Mouse (Mus musculus) embryonic facial prominence, embryonic 12.5 days (tissue): ENCODE results near the gene Igf2bp1. TPM values are rescaled to one million over a fixed set of nuclear protein-coding genes. Genes with fewer than 3 reads are reported as not detected.
A peak's percentile ranks its signal among the peaks of the same experiment; 100 is the strongest.

Experiments used
- ATAC-seq: fragments of 200-750 bp; cut with Nextera tagmentation; 2 replicates; pipeline ENCODE4 v1.8.0; 2017; ENCODE audit not compliant: insufficient number of reproducible peaks, insufficient read depth, low FRiP score, low TSS enrichment
- H3K27ac ChIP-seq: fragments of 300-500 bp; sonication (generic); 2 replicates; pipeline ENCODE4 v1.5.1; 2016; ENCODE audit warnings: mild to moderate bottlenecking
- H3K27me3 ChIP-seq: fragments of 300-500 bp; sonication (generic); 2 replicates; pipeline ENCODE4 v1.6.1; 2016; ENCODE audit warnings: mild to moderate bottlenecking, moderate library complexity
- H3K36me3 ChIP-seq: fragments of 300-500 bp; sonication (generic); 2 replicates; pipeline ENCODE4 v1.6.1; 2016; ENCODE audit warnings: mild to moderate bottlenecking
- H3K4me1 ChIP-seq: fragments of 300-500 bp; sonication (generic); 2 replicates; pipeline ENCODE4 v1.6.1; 2016
- H3K4me2 ChIP-seq: fragments of 300-500 bp; sonication (generic); replicated peaks from 2 replicates; pipeline ENCODE4 v1.6.1; 2016; ENCODE audit warnings: mild to moderate bottlenecking, moderate library complexity
- H3K4me3 ChIP-seq: fragments of 300-500 bp; sonication (generic); 2 replicates; pipeline ENCODE4 v1.5.1; 2016; ENCODE audit warnings: mild to moderate bottlenecking
- H3K9ac ChIP-seq: fragments of 300-500 bp; sonication (generic); 2 replicates; pipeline ENCODE4 v1.6.1; 2016; ENCODE audit warnings: mild to moderate bottlenecking, moderate library complexity
- H3K9me3 ChIP-seq: fragments of 300-500 bp; sonication (generic); 2 replicates; pipeline ENCODE4 v1.6.1; 2016; ENCODE audit warnings: mild to moderate bottlenecking, moderate library complexity
- WGBS: fragments of 180-500 bp; shearing (Covaris S2); methylation state at CpG from one replicate; pipeline ENCODE4 v1.1.7; 2016; 5-methylcytosine and 5-hydroxymethylcytosine counted together
- polyA plus RNA-seq: library from polyadenylated mRNA; unstranded; fragments of >200 nt; fragmentation: Nextera tagmentation; extraction: Ambion mirVana; gene quantifications from 2 replicates; pipeline ENCODE4 v1.2.1, GENCODE M21; 2016

The Igf2bp1 gene
- polyA plus RNA-seq, 1 experiment from 2014 or later = 89.6 TPM

GRCm38 (mm10) chr11:96006852-96007515 is 1.2 kb upstream of the Igf2bp1 start:
- Histone ChIP-seq H3K4me2 (peak overlapping the region; percentile 96), H3K9ac (peak overlapping the region; percentile 95), H3K36me3 (no peaks in the 10 kb centered on the region), H3K4me1 (peaks cover 12% of the 10 kb centered on the region), H3K9me3 (no peaks in the 10 kb centered on the region), H3K27ac (peak overlapping the region; percentile 98), H3K27me3 (no peaks in the 10 kb centered on the region), H3K4me3 (peak overlapping the region; percentile 86)
- ATAC-seq = peak; percentile 67
- WGBS = under 1% methylated on average over 65 of the region's 67 CpGs

GRCm38 (mm10) chr11:96006367-96006851 is 669 bp upstream of the Igf2bp1 start:
- H3K27ac ChIP-seq = peak overlapping the region; percentile 98
- no peaks in the 10 kb centered on the region for H3K36me3 ChIP-seq
- H3K9ac ChIP-seq = peak overlapping the region; percentile 95
- H3K4me2 ChIP-seq = peak overlapping the region; percentile 96
- under 1% methylated on average over 33 of the region's 33 CpGs for WGBS
- peak overlapping the region; percentile 86 for H3K4me3 ChIP-seq
- H3K27me3 ChIP-seq = no peaks in the 10 kb centered on the region
- ATAC-seq = 0 out of 2 replicates have a peak, but pooled peaks have one; percentile 25
- peaks cover 18% of the 10 kb centered on the region for H3K4me1 ChIP-seq
- no peaks in the 10 kb centered on the region for H3K9me3 ChIP-seq

GRCm38 (mm10) chr11:96004793-96005402 is 842 bp downstream of the Igf2bp1 start:
- Histone ChIP-seq H3K9me3 (no peaks in the 10 kb centered on the region), H3K27me3 (no peaks in the 10 kb centered on the region), H3K4me1 (peaks cover 30% of the 10 kb centered on the region), H3K36me3 (no peaks in the 10 kb centered on the region), H3K4me3 (peak overlapping the region; percentile 86), H3K27ac (peak overlapping the region; percentile 98), H3K9ac (peak overlapping the region; percentile 95), H3K4me2 (peak overlapping the region; percentile 96)
- ATAC-seq = no peak
- under 1% methylated on average over 53 of the region's 57 CpGs for WGBS

- Histone ChIP-seq H3K4me1 (peaks cover 36% of the 10 kb centered on the region), H3K9me3 (no peaks in the 10 kb centered on the region), H3K36me3 (no peaks in the 10 kb centered on the region), H3K4me3 (peak overlapping the region; percentile 86), H3K9ac (peak overlapping the region; percentile 95), H3K27ac (peak overlapping the region; percentile 98), H3K4me2 (peak overlapping the region; percentile 96), H3K27me3 (no peaks in the 10 kb centered on the region)
- ATAC-seq = no peak
- WGBS = under 1% methylated on average over 32 of the region's 32 CpGs
These were observed 1.6 kb downstream of the Igf2bp1 start for GRCm38 (mm10) chr11:96003969-96004792.

- peaks cover 39% of the 10 kb centered on the region for H3K4me1 ChIP-seq
- no peak for ATAC-seq
- WGBS = under 1% methylated on average over 12 of the region's 12 CpGs
- no peaks in the 10 kb centered on the region for H3K27me3 ChIP-seq
- H3K9me3 ChIP-seq = no peaks in the 10 kb centered on the region
- H3K27ac ChIP-seq = peak overlapping the region; percentile 63
- H3K36me3 ChIP-seq = no peaks in the 10 kb centered on the region
- peak overlapping the region; percentile 96 for H3K4me2 ChIP-seq
- H3K4me3 ChIP-seq = peak overlapping the region; percentile 86
- peak overlapping the region; percentile 63 for H3K9ac ChIP-seq
These were observed 2.4 kb downstream of the Igf2bp1 start for GRCm38 (mm10) chr11:96003100-96003900.

DNA sequence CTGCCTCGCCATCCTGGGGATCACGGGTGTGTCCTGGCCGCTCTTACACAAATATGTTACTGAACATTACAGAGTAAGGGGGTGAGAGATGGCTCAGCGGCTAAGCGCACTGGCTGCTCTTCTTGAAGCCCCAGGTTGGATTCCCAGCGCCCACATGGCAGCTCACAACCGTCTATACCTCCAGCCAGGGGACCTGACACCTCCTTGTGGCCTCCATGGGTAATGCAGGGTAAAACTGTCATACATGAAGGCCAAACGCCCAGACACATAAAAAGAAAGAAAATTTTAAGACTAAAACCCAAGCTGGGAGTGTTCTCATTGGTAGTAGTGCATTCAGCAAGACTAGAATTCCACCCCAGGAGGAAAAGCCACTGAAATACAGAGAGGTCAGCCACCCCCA is 11.6 kb downstream of the Igf2bp1 start:
- no peaks in the 10 kb centered on the region for H3K27me3 ChIP-seq
- 88% methylated on average over 8 of the region's 8 CpGs for WGBS
- H3K27ac ChIP-seq = 0 out of 2 replicates have a peak overlapping the region, but pooled peaks have one; percentile 23
- H3K4me3 ChIP-seq = no peak overlapping the region
- no peak for ATAC-seq
- H3K9me3 ChIP-seq = no peaks in the 10 kb centered on the region
- peaks cover 61% of the 10 kb centered on the region for H3K4me1 ChIP-seq
- H3K9ac ChIP-seq = no peak overlapping the region
- peaks cover 14% of the 10 kb centered on the region for H3K36me3 ChIP-seq
- no peak overlapping the region for H3K4me2 ChIP-seq

DNA sequence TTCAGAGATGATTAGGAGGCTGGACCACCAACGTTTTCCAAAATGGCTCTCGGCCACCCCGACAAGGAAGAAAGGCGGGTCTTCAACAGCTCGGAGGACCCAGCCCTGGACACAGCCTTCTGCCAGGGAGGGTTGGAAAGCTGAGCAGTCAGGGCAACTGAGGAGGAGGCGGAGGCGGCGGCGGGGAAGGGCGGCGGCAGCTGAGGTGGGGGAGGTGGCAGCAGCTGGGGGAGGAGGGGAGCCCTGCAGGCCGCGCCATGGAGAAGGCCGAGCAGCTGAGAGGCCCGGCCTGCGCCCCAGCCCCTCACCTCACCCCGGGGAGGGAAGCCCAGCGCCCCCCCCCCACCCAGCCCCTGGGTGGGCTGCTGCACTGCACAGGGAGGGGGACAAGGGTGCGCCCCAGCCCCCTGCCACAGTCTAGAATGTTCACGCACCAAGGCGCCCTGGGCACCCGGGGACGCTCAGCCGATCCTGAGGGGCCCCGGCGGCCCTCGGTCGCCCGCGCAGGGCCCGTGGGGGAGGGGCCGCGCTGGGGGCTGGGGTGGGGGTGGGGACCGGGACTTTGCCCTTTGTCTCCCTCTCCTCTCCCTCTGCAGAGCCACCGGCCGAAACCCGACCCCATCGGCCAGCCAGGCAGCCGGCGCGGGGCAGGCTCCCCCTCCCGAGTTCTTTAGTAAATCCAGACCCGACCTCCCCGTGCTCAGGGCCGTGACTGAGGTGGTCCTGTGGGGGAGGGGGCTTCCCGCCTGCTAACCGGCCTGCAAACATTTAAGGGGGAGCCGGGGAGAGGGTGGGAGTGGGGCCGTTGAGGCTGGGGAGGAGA is 14.6 kb downstream of the Igf2bp1 start:
- peak overlapping the region; percentile 99 for H3K27ac ChIP-seq
- peaks cover 68% of the 10 kb centered on the region for H3K4me1 ChIP-seq
- peak overlapping the region; percentile 83 for H3K9ac ChIP-seq
- peak; percentile 73 for ATAC-seq
- H3K36me3 ChIP-seq = peaks cover 13% of the 10 kb centered on the region
- no peaks in the 10 kb centered on the region for H3K9me3 ChIP-seq
- peak overlapping the region; percentile 85 for H3K4me2 ChIP-seq
- H3K4me3 ChIP-seq = peak overlapping the region; percentile 42
- WGBS = under 1% methylated on average over 38 of the region's 49 CpGs
- no peaks in the 10 kb centered on the region for H3K27me3 ChIP-seq

- Histone ChIP-seq H3K4me1 (peaks cover 70% of the 10 kb centered on the region), H3K9ac (peak overlapping the region; percentile 83), H3K27ac (peak overlapping the region; percentile 99), H3K4me2 (peak overlapping the region; percentile 85), H3K36me3 (peaks cover 15% of the 10 kb centered on the region; the same call in 1 of the 2 replicates), H3K4me3 (peak overlapping the region; percentile 42), H3K9me3 (no peaks in the 10 kb centered on the region), H3K27me3 (no peaks in the 10 kb centered on the region)
- no peak for ATAC-seq
- WGBS = 26% methylated on average over 4 of the region's 4 CpGs
These were observed 15.3 kb downstream of the Igf2bp1 start for GRCm38 (mm10) chr11:95990431-95990830.

- H3K4me1 ChIP-seq = peaks cover 70% of the 10 kb centered on the region
- H3K27ac ChIP-seq = peak overlapping the region; percentile 99
- peak overlapping the region; percentile 85 for H3K4me2 ChIP-seq
- no peak for ATAC-seq
- peak overlapping the region; percentile 12 for H3K4me3 ChIP-seq
- H3K9ac ChIP-seq = peak overlapping the region; percentile 47
- peaks cover 15% of the 10 kb centered on the region; the same call in 1 of the 2 replicates for H3K36me3 ChIP-seq
- no peaks in the 10 kb centered on the region for H3K9me3 ChIP-seq
- 23% methylated on average over 8 of the region's 8 CpGs for WGBS
- no peaks in the 10 kb centered on the region for H3K27me3 ChIP-seq
These were observed 15.9 kb downstream of the Igf2bp1 start for GRCm38 (mm10) chr11:95989864-95990263.

DNA sequence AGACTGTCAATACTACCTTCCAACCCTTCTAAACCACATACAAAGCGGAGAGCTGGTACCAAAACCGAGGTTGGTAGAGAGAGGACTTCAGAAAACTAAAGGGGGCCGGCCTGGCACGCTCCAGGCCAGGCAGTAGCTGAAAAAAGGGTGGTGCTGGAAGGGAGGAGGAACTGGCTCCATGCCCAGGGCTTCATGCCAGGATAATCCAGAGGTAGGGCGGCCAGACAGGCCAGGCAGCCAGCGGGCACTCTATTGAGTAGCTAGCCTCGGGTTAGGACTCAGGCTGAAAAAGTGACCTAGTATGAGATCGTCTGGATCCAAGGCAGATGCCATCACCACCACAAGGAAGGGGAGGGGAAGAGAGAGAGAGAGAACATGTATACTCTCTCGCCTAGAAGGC is 17.2 kb downstream of the Igf2bp1 start:
- H3K9ac ChIP-seq = 0 out of 2 replicates have a peak overlapping the region, but pooled peaks have one; percentile 15
- no peak for ATAC-seq
- 58% methylated on average over 9 of the region's 9 CpGs for WGBS

More for the DNA sequence above, 17.2 kb downstream of the Igf2bp1 start:
- H3K9me3 ChIP-seq = no peaks in the 10 kb centered on the region
- no peak overlapping the region for H3K4me3 ChIP-seq
- H3K27ac ChIP-seq = peak overlapping the region; percentile 74
- H3K27me3 ChIP-seq = no peaks in the 10 kb centered on the region
- H3K36me3 ChIP-seq = 0 out of 2 replicates have a peak, but pooled peaks cover 9% of the 10 kb centered on the region
- no peak overlapping the region for H3K4me2 ChIP-seq
- H3K4me1 ChIP-seq = peaks cover 70% of the 10 kb centered on the region
